Mouse (Mus musculus) spleen, adult 2 months (tissue): Measurements from ENCODE around the gene Zfp775. TPM values are rescaled to one million over a fixed set of nuclear protein-coding genes. Genes with fewer than 3 reads are reported as not detected.

ENCODE experiments used
- DNase-seq, 2 experiments: peaks; one replicate each; pipeline versions ENCODE4 v3.0.0 to v3.0.0-alpha.2; 2012 to 2021; ENCODE audit warnings: low spot score in 2 of 2, low read depth in 1 of 2
- H3K27ac ChIP-seq: fragments of 200-500 bp; 2 replicates; pipeline ENCODE4 v1.5.1; 2012; ENCODE audit warnings: low read length, inconsistent platforms; ENCODE audit not compliant: insufficient read depth
- H3K27me3 ChIP-seq: fragments of 200-500 bp; 2 replicates; pipeline ENCODE4 v1.6.1; 2012; ENCODE audit warnings: mild to moderate bottlenecking, moderate library complexity, low read length, inconsistent platforms; ENCODE audit not compliant: control insufficient read depth, insufficient read depth
- H3K36me3 ChIP-seq: fragments of 200-500 bp; 2 replicates; pipeline ENCODE4 v1.6.1; 2012; ENCODE audit warnings: mild to moderate bottlenecking, low read length, inconsistent platforms; ENCODE audit not compliant: control insufficient read depth, insufficient read depth
- H3K4me1 ChIP-seq: fragments of 200-500 bp; 2 replicates; pipeline ENCODE4 v1.6.1; 2011; ENCODE audit warnings: inconsistent platforms; ENCODE audit not compliant: control insufficient read depth, insufficient read depth, insufficient read length
- H3K4me3 ChIP-seq: fragments of 200-500 bp; 2 replicates; pipeline ENCODE4 v1.5.1; 2011; ENCODE audit warnings: mild to moderate bottlenecking, inconsistent platforms; ENCODE audit not compliant: insufficient read depth, insufficient read length; ENCODE audit errors: extremely low read depth
- CTCF ChIP-seq: fragments of 200-500 bp; IDR thresholded peaks from 2 replicates; pipeline ENCODE4 v1.5.1; 2011; ENCODE audit warnings: mild to moderate bottlenecking, inconsistent platforms; ENCODE audit not compliant: insufficient read depth, insufficient read length, insufficient replicate concordance; ENCODE audit errors: extremely low read depth
- POLR2A ChIP-seq: fragments of 200-500 bp; IDR thresholded peaks from 2 replicates; pipeline ENCODE4 v1.6.1; 2011; ENCODE audit warnings: low read depth, low read length, inconsistent platforms
- WGBS: fragments of 180-500 bp; shearing (Covaris S2); methylation state at CpG from one replicate; pipeline ENCODE4 v1.1.7; 2018; 5-methylcytosine and 5-hydroxymethylcytosine counted together
- polyA plus RNA-seq: library from polyadenylated mRNA; depleted of rRNA; stranded (reverse); fragments of >200 nt; gene quantifications from 2 replicates; pipeline ENCODE4 v1.2.3, GENCODE M21; 2012

Zfp775 gene
- polyA plus RNA-seq, 1 experiment = 3.6 TPM

DNA sequence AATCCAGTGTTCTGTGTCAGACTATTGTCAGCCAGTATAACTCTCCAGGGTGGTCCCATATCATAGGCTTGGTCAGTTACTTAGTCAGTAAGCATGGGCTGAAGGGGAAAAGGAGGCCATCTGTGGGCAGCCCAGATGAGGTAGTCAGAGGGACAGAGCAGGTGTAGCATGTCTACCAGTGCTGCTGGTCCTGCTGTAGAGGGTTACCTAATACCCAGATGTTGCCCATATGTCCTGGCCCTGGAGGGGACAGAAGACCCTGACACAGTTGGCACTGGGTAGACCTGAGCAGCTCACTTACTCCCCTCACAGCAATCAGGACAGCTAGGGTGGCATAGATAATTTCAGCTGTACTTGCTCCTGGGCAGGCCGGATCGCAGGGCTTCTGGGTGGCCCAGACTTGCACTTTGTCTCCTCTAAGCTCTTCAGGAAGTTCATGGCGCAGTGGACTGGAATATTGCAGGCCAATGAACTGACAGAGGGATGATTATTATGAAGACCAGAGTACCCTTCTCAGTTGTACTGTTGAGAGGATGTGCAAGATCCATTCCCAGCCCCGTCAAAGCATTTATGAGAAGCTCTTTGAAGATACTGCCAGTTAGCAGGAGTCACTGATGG lies 36.1 kb upstream of the Zfp775 start:
- 90% methylated on average over 4 of the region's 4 CpGs for WGBS
- Histone ChIP-seq H3K4me1 (peaks cover 2% of the 10 kb centered on the region; the same call in 1 of the 2 replicates), H3K27ac (no peak overlapping the region), H3K4me3 (no peak overlapping the region), H3K36me3 (no peaks in the 10 kb centered on the region), H3K27me3 (no peaks in the 10 kb centered on the region)
- DNase-seq = no peak
- TF ChIP-seq POLR2A (no peak), CTCF (no peak)

DNA sequence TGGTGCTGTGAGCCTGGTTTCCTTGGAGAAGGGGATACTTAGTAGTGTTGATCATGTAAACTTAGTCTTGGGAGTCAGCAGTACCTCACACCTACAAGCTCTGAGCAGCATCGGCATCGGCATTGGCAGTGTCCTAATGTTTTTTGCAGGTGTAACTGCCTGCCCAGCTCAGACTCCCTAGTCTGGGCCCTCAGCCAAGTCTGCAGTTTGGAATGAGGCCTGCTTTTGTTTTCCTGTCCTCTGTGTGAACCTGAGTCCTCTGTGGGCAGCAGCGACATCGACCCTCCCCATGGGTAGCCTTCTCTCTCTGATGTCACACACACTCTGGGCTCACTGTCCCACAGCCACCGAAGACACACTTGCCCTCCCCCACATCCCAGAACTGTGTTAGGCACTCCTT lies 35.6 kb upstream of the Zfp775 start:
- DNase-seq = no peak
- H3K4me3 ChIP-seq = no peak overlapping the region
- no peaks in the 10 kb centered on the region for H3K36me3 ChIP-seq
- no peak for TF ChIP-seq POLR2A
- no peak for TF ChIP-seq CTCF
- H3K27me3 ChIP-seq = no peaks in the 10 kb centered on the region
- H3K27ac ChIP-seq = no peak overlapping the region
- 77% methylated on average over 5 of the region's 5 CpGs for WGBS
- H3K4me1 ChIP-seq = peaks cover 2% of the 10 kb centered on the region; the same call in 1 of the 2 replicates

DNA sequence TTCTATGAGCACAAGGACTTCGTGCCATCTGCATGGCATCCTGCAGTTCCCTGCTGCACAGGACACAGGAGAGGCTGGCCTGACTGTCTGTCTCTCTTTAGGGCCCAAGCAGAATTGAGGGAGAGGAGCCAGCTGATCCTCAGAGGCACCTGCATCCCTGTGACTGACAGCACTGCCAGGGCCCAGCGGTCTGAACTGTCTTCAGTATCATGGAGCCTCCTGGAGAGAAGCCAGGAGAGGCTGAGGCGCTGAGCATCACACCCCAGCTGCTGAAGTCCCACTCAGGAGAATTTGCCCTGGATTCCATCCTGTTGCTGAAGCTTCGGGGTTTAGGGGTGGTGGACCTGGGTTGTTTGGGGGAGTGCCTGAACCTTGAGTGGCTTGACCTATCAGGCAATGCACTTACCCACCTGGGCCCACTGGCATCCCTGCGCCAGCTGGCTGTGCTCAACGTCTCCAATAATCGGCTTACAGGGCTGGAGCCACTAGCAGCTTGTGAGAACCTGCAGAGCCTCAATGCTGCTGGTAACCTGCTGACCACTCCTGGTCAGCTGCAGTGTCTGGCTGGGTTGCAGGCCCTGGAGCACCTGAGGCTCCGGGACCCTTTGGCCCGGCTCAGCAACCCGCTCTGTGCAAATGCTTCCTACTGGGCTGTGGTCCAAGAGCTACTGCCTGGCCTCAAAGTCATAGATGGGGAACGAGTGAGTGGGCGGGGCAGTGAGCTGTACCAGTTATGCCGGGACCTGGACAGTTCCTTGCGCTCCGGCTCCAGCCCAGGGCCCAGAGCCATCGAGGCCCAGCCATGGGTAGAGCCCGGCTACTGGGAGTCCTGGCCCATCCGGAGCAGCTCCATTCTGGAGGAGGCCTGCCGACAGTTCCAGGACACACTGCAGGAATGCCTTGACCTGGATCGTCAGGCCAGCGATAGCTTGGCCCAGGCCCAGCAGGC lies 33.6 kb upstream of the Zfp775 start:
- H3K4me3 ChIP-seq = no peak overlapping the region
- no peak overlapping the region for H3K27ac ChIP-seq
- 71% methylated on average over 21 of the region's 21 CpGs for WGBS
- H3K27me3 ChIP-seq = no peaks in the 10 kb centered on the region
- H3K36me3 ChIP-seq = no peaks in the 10 kb centered on the region
- TF ChIP-seq CTCF (no peak), POLR2A (no peak)
- peaks cover 2% of the 10 kb centered on the region; the same call in 1 of the 2 replicates for H3K4me1 ChIP-seq
- no peak for DNase-seq

DNA sequence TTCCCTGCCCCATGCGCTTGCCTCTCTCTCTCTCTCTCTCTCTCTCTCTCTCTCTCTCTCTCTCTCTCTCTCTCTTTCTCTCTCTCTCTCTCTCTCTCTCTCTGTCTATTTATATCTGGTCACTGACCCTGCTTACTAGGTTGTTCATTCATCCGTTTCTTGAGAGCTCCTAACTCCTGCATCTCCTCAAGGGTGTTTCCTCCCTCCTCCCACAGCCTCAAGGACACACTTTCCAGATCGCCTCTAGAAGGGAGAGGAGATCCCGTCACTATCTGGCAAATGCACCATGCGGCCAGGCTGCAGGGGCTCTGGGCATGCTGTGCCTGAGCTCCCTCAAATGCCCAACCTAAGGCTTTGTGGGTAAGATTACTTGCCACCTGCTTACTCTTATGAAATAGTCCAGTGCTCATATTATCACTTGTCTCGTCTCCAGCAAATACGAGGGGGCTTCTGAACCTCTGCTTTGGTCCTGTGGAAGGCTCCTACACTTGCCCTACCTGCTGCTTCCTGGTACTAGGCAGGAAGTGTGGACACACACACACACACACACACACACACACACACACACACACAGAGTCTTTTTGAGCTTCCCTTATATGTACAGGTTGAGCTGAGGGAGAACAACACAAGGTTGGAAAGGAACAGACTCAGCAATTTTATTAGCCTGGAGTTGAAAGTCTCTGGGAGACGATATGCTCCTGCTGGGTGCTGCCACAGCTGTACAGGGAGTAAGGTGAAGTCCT lies 32.6 kb upstream of the Zfp775 start:
- peaks cover 2% of the 10 kb centered on the region; the same call in 1 of the 2 replicates for H3K4me1 ChIP-seq

DNA sequence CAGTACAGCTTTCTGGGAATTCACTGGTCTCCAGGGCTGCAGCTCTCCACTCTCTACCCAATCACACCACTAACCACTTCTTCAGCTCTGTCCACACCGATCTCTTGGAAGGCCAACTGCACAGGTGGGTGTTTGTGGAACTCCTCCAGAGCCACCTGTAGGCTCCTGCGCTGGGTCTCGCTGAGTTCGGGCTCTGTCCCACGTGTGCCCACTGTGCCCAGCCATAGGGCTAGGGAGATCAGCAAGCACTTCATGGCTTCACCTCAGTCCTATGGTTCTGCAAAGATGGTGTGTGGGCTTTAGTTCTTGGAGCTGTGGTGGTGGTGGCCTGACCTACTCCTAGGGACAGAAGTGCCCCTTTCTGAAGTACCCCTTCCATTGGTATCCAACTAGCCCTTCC lies 29.8 kb upstream of the Zfp775 start:
- Histone ChIP-seq H3K36me3 (no peaks in the 10 kb centered on the region), H3K4me1 (peaks cover 2% of the 10 kb centered on the region; the same call in 1 of the 2 replicates), H3K4me3 (peak overlapping the region; percentile 10; the same call in 1 of the 2 replicates), H3K27me3 (no peaks in the 10 kb centered on the region), H3K27ac (peak overlapping the region; percentile 2; the same call in 1 of the 2 replicates)
- DNase-seq = no peak
- 94% methylated on average over 5 of the region's 5 CpGs for WGBS
- TF ChIP-seq POLR2A (no peak), CTCF (no peak)

More for the DNA sequence above, 32.6 kb upstream of the Zfp775 start:
- H3K27ac ChIP-seq = no peak overlapping the region
- TF ChIP-seq POLR2A (no peak), CTCF (no peak)
- 59% methylated on average over 7 of the region's 8 CpGs for WGBS
- no peaks in the 10 kb centered on the region for H3K36me3 ChIP-seq
- no peaks in the 10 kb centered on the region for H3K27me3 ChIP-seq
- no peak overlapping the region for H3K4me3 ChIP-seq
- DNase-seq = no peak

DNA sequence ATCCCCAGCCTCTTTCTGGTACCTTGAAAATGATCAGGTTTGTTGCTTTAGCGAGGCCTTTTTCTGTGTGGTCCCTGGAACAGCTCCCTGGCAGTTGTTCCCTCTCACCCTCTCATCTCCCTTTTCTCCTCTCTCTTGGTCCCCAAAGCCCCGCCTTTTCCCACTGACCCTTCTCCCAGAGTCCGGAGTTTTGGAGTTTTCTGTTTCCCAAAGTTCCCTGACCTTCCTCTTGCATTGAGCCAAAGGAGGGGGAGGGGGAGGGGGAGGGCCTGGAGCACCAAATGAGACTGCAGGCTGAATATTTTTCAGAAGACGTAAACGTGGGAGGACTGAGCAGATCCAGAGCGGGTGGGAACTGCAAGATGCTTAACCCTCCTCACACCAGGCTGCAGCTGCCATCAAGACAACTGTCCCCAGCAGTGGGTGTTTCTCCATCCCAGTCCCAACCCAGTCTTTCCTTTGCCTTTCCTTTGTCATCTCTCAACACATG lies 29.2 kb upstream of the Zfp775 start, which contains the start of gene Rarres2:
Gene Rarres2, minus strand, starts transcription at position 218 of the 490 bp plus-strand sequence.
- DNase-seq = no peak
- peak within 1 kb of the TSS; percentile 10; the same call in 1 of the 2 replicates for H3K4me3 ChIP-seq
- H3K27ac ChIP-seq = peak within 1 kb of the TSS; percentile 2; the same call in 1 of the 2 replicates
- 76% methylated on average over 6 of the region's 6 CpGs for WGBS
- no peaks in the 10 kb centered on the region for H3K27me3 ChIP-seq
- peaks cover 2% of the 10 kb centered on the region; the same call in 1 of the 2 replicates for H3K4me1 ChIP-seq
- H3K36me3 ChIP-seq = no peaks in the 10 kb centered on the region
- TF ChIP-seq POLR2A = no peak
- TF ChIP-seq CTCF = no peak
